Mouse (Mus musculus) liver, adult 2 months (tissue): Measurements from ENCODE around the gene Hydin. TPM values are rescaled to one million over a fixed set of nuclear protein-coding genes. Genes with fewer than 3 reads are reported as not detected.
"Not testable (repeated sequence)": the region's sequence is repeated elsewhere in the genome, so short reads cannot be mapped to it uniquely, and the experiment has no call there.

ENCODE experiments used
- DNase-seq: peaks from one replicate; pipeline ENCODE4 v3.0.0-alpha.2; 2011; ENCODE audit warnings: low read depth, low spot score; ENCODE audit errors: extremely low read depth
- H3K27ac ChIP-seq: fragments of 200-500 bp; replicated peaks from 2 replicates; pipeline ENCODE4 v1.5.1; 2012; ENCODE audit warnings: low read depth, mild to moderate bottlenecking, control low read depth, inconsistent platforms, low read length; ENCODE audit not compliant: insufficient read depth
- H3K27me3 ChIP-seq: fragments of 200-500 bp; 2 replicates; pipeline ENCODE4 v1.6.1; 2012; ENCODE audit warnings: mild to moderate bottlenecking, moderate library complexity, low read length, inconsistent platforms; ENCODE audit not compliant: control insufficient read depth, insufficient read depth
- H3K36me3 ChIP-seq: fragments of 200-500 bp; 2 replicates; pipeline ENCODE4 v1.6.1; 2012; ENCODE audit warnings: low read length, inconsistent platforms; ENCODE audit not compliant: control insufficient read depth, insufficient read depth
- H3K4me1 ChIP-seq: fragments of 200-500 bp; 2 replicates; pipeline ENCODE4 v1.6.1; 2011; ENCODE audit warnings: low read length; ENCODE audit not compliant: control insufficient read depth, insufficient read depth
- H3K4me3 ChIP-seq: fragments of 200-500 bp; 2 replicates; pipeline ENCODE4 v1.5.1; 2011; ENCODE audit warnings: low read depth, mild to moderate bottlenecking, control low read depth, low read length, moderate library complexity; ENCODE audit not compliant: insufficient read depth
- H3K79me2 ChIP-seq: fragments of 200-500 bp; 2 replicates; pipeline ENCODE4 v1.6.1; 2012; ENCODE audit warnings: inconsistent platforms, mild to moderate bottlenecking, low read length, moderate library complexity; ENCODE audit not compliant: control insufficient read depth, insufficient read depth
- H3K9ac ChIP-seq: fragments of 200-500 bp; 2 replicates; pipeline ENCODE4 v1.6.1; 2012; ENCODE audit warnings: low read depth, mild to moderate bottlenecking, control low read depth, inconsistent platforms, low read length
- CTCF ChIP-seq: fragments of 200-500 bp; IDR thresholded peaks from 2 replicates; pipeline ENCODE4 v1.5.1; 2011; ENCODE audit warnings: low read depth, low read length, control low read depth
- POLR2A ChIP-seq: fragments of 200-500 bp; IDR thresholded peaks from 2 replicates; pipeline ENCODE4 v1.6.1; 2011; ENCODE audit warnings: low read length, control low read depth; ENCODE audit not compliant: insufficient read depth; ENCODE audit errors: extremely low read depth
- WGBS: fragments of 180-500 bp; shearing (Covaris S2); methylation state at CpG from one replicate; pipeline ENCODE4 v1.1.7; 2018; 5-methylcytosine and 5-hydroxymethylcytosine counted together
- polyA plus RNA-seq: library from polyadenylated mRNA; depleted of rRNA; stranded (reverse); fragments of >200 nt; gene quantifications from 2 replicates; pipeline ENCODE4 v1.2.3, GENCODE M21; 2012
- total RNA-seq: library from RNA; depleted of rRNA; stranded (reverse); fragments of >200 nt; gene quantifications from 2 replicates; pipeline ENCODE4 v1.2.3, GENCODE M21; 2014

Gene Hydin
- total and polyA plus RNA-seq, 2 experiments: under 0.01 TPM; not detected in 1

- no peak for TF ChIP-seq CTCF
- TF ChIP-seq POLR2A: no peak
- Histone ChIP-seq H3K4me1 (no peaks in the 10 kb centered on the region), H3K9ac (no peak overlapping the region), H3K79me2 (no peaks in the 10 kb centered on the region), H3K4me3 (no peak overlapping the region), H3K27ac (no peak overlapping the region), H3K36me3 (no peaks in the 10 kb centered on the region), H3K27me3 (no peaks in the 10 kb centered on the region)
- DNase-seq: no peak
- 22% methylated on average over 10 of the region's 10 CpGs for WGBS
Observed at GRCm38 (mm10) chr8:110502880-110503279, 236.1 kb downstream of the Hydin start.

GRCm38 (mm10) chr8:110508766-110509165 is 242.0 kb downstream of the Hydin start:
- Histone ChIP-seq H3K36me3 (no peaks in the 10 kb centered on the region), H3K27ac (no peak overlapping the region), H3K27me3 (no peaks in the 10 kb centered on the region), H3K9ac (no peak overlapping the region), H3K4me3 (no peak overlapping the region), H3K4me1 (no peaks in the 10 kb centered on the region), H3K79me2 (no peaks in the 10 kb centered on the region)
- TF ChIP-seq CTCF (no peak), POLR2A (no peak)
- WGBS: 85% methylated on average over 3 of the region's 3 CpGs
- DNase-seq: no peak

- Histone ChIP-seq H3K36me3 (no peaks in the 10 kb centered on the region), H3K79me2 (no peaks in the 10 kb centered on the region), H3K9ac (no peak overlapping the region), H3K27ac (no peak overlapping the region), H3K27me3 (no peaks in the 10 kb centered on the region), H3K4me3 (no peak overlapping the region), H3K4me1 (no peaks in the 10 kb centered on the region)
- WGBS: 79% methylated on average over 7 of the region's 7 CpGs
- no peak for TF ChIP-seq CTCF
- TF ChIP-seq POLR2A: no peak
- no peak for DNase-seq
Observed at GRCm38 (mm10) chr8:110519790-110520189, 253.0 kb downstream of the Hydin start.

DNA sequence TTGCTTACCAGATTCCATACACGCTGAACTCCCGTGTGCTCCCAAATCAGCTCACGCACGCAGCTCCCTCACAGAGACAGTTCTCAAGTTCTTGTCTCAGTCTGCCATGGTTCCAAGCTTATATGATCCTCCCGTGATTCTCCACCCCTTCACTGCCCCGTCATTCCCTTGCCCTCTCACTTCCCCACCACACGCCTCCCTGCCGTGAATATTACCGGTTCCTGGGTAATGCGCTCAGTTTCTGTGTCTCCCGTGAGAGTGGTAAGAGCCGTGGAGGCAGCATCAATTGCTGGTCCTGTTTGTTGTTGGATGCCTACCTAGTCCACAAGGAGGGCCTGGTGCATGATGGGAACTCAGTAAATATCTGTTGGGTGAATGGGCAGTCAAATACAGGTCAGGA is 255.1 kb downstream of the Hydin start:
- Histone ChIP-seq H3K79me2 (no peaks in the 10 kb centered on the region), H3K4me3 (no peak overlapping the region), H3K27ac (no peak overlapping the region), H3K27me3 (no peaks in the 10 kb centered on the region), H3K9ac (no peak overlapping the region), H3K4me1 (no peaks in the 10 kb centered on the region), H3K36me3 (no peaks in the 10 kb centered on the region)
- DNase-seq: no peak
- TF ChIP-seq POLR2A: no peak
- no peak for TF ChIP-seq CTCF
- WGBS: 95% methylated on average over 12 of the region's 12 CpGs

- H3K27me3 ChIP-seq, H3K79me2 ChIP-seq, DNase-seq, H3K4me1 ChIP-seq, H3K4me3 ChIP-seq, H3K27ac ChIP-seq, H3K36me3 ChIP-seq, H3K9ac ChIP-seq: not testable (repeated sequence)
- 94% methylated on average over 7 of the region's 7 CpGs for WGBS
Observed at GRCm38 (mm10) chr8:110522495-110522894, 255.7 kb downstream of the Hydin start.

DNA sequence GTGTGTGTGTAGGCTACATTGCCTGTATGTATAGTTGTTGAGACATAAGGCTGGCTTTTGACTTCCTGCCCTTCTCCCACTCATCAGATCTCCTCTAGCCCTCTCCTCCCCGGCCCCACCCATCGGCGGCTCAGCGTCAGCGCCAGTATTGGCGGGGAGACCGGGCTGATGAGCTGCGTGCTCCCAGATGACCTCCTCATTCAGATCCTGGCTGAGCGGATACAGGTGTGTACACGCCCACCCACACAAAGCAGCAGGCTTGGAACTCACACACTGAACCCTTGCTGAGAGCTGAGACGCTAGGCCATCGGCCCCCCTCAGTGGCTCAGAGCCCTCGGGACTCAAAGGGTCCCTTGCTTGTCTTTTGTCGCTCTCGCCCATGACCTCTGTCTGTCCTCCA is 256.2 kb downstream of the Hydin start:
- Histone ChIP-seq H3K36me3 (no peaks in the 10 kb centered on the region), H3K4me1 (no peaks in the 10 kb centered on the region), H3K79me2 (no peaks in the 10 kb centered on the region), H3K27ac (no peak overlapping the region), H3K27me3 (no peaks in the 10 kb centered on the region), H3K4me3 (no peak overlapping the region), H3K9ac (no peak overlapping the region)
- 58% methylated on average over 15 of the region's 15 CpGs for WGBS
- TF ChIP-seq CTCF: no peak
- TF ChIP-seq POLR2A: no peak
- DNase-seq: no peak
